Mouse (Mus musculus) spleen, postnatal 4 days (tissue): ENCODE data around the gene Leo1.
A peak's percentile ranks its signal among the peaks of the same experiment; 100 is the strongest.
"Not testable (repeated sequence)": the region's sequence is repeated elsewhere in the genome, so short reads cannot be mapped to it uniquely, and the experiment has no call there.

Source experiments
- DNase-seq, 2 experiments: peaks; one replicate each; pipeline ENCODE4 v3.0.0; 2022; ENCODE audit warnings: low spot score in 2 of 2

Leo1 gene

GRCm38 (mm10) chr9:75467581-75467980 is 26.3 kb downstream of the Leo1 start:
- no peak for DNase-seq

- peak in 1 of 2 experiments; percentile 24 for DNase-seq
Observed at GRCm38 (mm10) chr9:75468297-75468696, 27.0 kb downstream of the Leo1 start.

- DNase-seq: no peak
Observed at GRCm38 (mm10) chr9:75477212-75477611, 35.9 kb downstream of the Leo1 start.

GRCm38 (mm10) chr9:75479106-75479725 is 37.9 kb downstream of the Leo1 start:
- no peak for DNase-seq

- DNase-seq: no peak
Observed at GRCm38 (mm10) chr9:75480536-75481075, 39.3 kb downstream of the Leo1 start.

GRCm38 (mm10) chr9:75485231-75485630 is 43.9 kb downstream of the Leo1 start:
- no peak for DNase-seq

GRCm38 (mm10) chr9:75488255-75488654 is 46.9 kb downstream of the Leo1 start:
- not testable (repeated sequence) for DNase-seq

GRCm38 (mm10) chr9:75494407-75495005 is 53.2 kb downstream of the Leo1 start:
- DNase-seq: no peak

- no peak for DNase-seq
Observed at GRCm38 (mm10) chr9:75495945-75496344, 54.6 kb downstream of the Leo1 start.

GRCm38 (mm10) chr9:75498571-75498970 is 57.2 kb downstream of the Leo1 start:
- no peak for DNase-seq

GRCm38 (mm10) chr9:75504311-75504710 is 63.0 kb downstream of the Leo1 start:
- no peak for DNase-seq

GRCm38 (mm10) chr9:75511236-75511939 is 70.1 kb downstream of the Leo1 start:
- DNase-seq: no peak

GRCm38 (mm10) chr9:75515464-75516113 is 74.3 kb downstream of the Leo1 start:
- DNase-seq: no peak
